Mouse (Mus musculus) neural tube, postnatal 0 days (tissue): ENCODE measurements around the gene Fitm1. TPM values are rescaled to one million over a fixed set of nuclear protein-coding genes. Genes with fewer than 3 reads are reported as not detected.

Experiments used
- polyA plus RNA-seq: library from polyadenylated mRNA; unstranded; fragments of >200 nt; fragmentation: Nextera tagmentation; extraction: Ambion mirVana; gene quantifications from 2 replicates; pipeline ENCODE4 v1.2.1, GENCODE M21; 2015

Gene Fitm1
- polyA plus RNA-seq = 0.32 TPM in 1 of 2 replicates, not detected in the other

DNA sequence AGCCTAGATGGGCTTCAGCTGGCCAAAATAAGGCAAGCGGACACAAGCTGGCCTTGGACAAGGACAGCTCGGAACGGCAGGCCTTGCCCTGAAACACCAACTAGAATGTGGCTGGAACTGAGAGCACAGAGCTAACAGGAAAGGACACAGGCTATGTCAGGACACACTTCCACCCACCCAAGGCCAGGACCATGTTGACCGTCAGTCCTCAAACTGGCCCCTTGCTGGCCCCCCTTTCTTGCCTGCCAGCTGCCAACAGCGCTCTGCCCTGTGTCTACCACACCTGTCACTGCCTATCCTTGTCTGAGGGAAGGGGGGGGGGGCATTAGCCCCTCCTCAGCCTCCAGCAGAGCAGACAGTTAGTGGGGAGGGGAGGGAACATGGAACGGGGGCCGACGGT lies at the start of gene Fitm1:
TSS of gene Fitm1 (plus strand) at position 316 of the 400 bp plus-strand sequence.

DNA sequence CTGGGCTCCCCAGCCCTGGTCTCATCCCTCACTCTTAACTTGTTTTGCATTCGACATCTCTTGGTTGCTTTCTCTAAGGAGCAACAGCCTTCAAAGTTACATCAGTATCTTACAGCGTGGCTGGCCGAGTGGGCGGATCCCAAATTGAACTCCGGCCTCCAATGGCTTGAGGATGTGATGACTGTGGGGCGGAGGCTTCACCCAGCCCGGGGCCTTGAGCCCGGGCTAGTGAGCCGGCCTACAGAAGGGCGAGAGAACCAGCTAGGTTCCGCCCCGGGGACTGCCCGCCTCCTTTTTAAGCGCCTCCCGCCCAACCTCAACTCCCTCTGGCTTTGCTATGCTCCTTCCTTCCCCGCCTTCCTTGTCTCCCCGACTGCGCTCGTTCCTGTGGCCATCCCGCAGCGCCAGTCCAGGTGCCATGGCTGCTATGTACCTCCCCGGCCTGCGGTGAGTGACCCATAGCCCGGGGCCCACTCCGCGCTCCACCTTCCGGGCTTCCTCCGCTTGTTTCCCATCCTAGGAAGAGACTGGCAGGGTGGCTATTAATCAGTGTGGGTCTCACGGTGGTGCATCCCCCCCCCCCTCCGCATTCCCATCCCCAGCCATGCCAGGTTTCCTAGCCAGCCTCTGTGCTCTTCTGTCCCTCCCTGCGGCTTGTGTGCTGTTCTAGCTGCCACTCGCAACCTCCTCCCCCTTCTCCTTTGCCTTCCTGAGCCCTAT lies 35.2 kb upstream of the Fitm1 start, which contains the start of gene Pck2:
TSS of gene Pck2 (plus strand) at position 200 of the 720 bp plus-strand sequence.

DNA sequence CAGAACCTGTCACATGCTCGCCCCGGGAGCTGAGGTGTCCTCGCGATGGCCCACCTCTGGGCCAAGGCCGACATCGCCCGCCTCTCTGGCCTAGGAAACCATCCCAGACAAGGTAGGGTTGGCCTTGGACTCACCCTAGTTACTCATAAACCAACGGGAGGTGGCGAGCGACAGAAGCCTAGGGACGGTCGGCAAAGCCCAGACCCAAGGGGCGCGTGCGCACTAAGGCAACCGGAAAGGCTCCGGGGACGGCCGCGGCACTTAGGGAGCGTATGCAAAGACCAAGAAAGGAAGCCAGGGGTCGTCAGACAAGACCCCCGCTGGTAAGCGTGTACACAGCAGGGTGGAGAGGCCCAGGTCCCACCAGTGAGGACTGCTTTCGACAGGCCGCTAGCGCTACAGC lies 15.6 kb upstream of the Fitm1 start, which contains the start of gene Dcaf11:
TSS of gene Dcaf11 (plus strand) at position 208 of the 403 bp plus-strand sequence.

DNA sequence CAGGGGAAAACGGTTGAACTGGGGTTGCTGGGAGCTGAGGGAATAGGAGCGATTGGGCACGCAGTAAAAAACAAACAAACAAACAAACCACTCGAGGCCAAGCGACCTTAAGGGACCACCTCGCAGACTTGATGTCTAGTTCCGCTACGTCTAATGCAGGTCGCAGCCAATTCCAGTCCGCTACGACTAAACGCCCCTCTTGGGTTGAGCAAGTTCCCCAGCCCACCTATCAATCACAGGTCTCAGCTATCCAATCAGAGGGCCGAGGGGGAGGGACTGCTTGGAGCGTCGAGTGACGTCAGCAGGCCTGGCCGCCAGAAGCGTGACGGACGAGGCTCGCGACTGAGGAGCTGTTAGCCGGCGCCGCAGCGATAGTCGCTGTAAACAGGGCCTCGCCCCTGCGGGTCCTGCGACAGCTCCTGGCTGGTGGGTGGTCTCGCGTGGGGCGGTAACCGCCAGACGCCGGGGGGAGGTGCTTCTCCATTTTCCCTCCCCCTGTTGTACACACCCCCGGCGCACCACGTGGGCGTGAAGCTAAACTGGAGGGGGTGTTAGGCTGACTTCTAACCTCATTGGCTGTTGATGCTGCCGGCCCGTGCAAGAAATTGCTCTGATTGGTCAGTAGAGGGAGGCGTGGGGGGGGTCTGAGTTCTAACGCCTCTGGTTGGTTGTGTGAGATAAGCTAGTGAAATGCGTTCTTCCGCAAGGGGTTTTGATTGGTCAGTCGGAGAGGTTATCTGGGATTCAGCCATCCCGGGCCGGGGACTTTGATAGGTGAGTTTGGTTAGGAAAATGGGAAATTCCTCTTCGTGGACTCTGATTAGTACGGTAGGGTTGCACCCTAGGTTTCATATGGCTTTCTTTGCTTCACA lies 15.0 kb upstream of the Fitm1 start, which contains the start of gene A730061H03Rik:
TSS of gene A730061H03Rik (minus strand) at position 205 of the 872 bp plus-strand sequence.

DNA sequence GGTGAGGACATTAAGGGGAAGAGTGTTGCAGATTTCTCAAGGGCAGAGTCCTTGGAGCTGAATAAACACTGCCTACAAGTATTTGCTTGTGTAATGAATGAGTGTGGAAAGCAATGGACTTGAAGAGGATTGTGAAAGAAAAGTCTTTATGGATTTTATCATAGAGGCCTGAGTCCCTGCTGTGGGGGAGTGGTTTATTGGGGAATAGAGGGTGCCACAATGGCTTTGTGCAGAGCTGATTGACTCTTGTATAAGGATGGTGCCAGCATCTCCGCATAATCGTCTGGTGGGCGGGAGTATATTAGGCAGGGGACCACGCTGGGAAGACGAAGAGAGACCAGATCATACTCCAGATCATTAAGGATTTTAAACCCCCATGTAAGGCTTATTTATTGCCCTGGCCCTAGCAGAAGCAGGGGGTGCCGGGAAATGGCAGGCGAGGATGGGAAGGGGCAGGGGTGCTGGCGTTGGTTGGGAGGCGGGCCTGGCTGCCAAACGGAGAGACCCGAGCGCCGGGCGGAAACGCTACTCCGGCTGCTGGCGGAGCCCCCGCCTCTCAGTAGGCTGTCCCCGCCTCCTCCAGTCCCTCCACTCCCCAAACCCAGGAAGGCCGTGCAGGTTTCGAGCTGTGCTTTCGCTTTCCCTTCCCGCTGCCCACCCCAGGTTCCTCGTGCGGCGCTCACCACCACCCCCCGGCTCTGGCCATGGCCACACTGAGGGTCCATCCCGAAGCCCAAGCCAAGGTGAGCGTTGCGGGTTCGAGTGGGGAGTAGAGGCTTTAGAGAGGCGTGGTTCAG lies 2.7 kb downstream of the Fitm1 start, which contains the start of gene Psme1:
TSS of gene Psme1 (plus strand) at position 253 of the 797 bp plus-strand sequence.

DNA sequence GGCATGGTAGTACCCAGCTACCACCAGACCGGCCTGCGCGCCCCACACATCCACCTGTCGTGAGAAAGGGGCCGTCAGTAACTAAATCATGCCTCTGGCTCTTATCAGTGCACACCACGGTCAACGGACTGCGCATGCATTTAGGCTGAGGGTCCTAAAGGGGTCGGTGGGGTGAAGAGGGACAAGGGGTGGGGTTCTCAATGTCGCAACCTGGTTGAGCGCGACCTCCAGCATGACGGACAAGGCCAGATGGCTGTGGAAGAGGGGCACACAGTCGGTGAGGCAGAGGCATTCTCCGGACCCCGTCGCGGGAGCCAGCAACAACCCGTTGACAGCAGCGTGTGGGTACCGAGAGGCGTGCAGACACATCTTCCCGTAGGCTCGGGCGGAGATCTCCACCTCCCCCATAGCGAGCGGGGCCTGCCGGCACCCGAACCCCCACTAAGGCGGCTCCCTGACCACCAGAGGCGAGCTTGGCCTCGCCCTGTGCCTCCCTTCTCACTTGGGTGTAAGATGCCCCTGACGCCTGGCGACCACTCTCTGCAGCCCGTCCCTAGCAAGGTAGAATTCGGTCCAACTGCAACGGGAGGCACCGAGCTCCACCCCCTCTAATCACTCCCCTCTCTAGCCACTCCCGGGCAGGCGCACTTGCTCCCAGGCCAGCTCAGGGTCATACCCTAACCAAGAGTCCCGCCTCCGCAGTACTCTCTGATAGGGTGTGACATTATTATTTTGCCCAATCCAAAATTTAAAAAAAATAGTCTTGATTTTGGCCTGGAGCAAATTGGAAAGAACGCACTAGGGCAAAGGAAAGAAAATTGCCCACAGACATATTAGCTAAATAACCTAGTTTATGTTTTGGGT lies 9.5 kb downstream of the Fitm1 start, which contains the start of gene Emc9:
TSS of gene Emc9 (minus strand) at position 601 of the 864 bp plus-strand sequence.

DNA sequence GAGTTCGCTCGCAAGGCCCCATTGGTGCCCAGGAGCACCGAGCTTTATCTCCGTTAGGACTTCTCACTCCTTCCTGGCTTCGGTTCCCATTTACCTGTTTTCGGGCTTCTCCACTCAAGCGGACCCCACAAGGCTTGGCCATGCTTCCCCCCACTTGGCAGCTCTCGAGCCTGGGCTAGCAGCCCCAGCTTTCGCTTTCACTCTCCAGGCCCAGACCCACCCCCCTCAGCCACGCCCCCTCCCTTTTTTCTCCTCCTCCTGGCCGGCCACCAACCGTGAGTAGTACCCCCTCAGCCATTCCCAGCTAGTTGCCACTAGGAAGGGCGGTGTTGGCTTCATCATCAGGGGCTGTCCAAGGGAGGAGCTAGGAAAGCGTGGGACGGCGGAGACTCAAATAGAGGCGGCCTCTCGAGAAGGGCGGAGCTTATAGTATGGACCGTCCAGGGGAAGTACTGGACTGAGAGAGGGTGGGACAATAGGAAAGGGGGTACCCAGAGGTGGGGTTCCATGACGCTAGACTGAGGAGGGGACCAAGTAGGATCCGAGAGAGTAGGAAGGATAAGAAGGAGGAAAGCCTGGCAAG lies 15.4 kb downstream of the Fitm1 start, which contains the start of gene Psme2:
TSS of gene Psme2 (minus strand) at position 366 of the 583 bp plus-strand sequence.

DNA sequence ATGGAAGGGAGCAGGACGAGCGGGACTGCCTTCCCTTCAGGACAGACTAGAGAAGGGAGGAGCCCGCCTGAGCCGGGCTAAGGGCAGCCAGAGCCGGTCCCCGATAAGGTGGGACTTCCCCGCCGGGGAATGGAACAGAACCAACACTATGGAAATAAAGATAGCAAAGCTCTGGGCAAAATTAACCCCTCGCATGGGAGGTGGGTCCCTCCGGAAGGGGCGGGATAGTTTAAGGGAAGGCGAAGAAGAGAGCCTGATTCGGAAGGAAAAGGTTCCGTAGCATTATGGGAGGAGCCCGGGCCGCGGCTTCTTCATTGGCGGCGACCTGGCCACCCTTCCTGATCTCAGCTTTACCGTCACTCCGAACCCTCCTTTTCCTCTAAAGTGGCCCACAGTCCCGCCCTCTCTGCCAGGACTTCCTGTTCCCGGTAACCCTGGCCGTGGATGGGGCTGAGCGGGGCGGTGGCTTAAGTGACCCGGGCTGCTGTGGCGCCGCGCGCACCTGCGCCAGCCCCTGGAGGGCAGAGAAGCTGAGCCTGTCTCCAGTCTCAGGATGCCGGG lies 16.0 kb downstream of the Fitm1 start, which contains the start of gene Rnf31:
TSS of gene Rnf31 (plus strand) at position 378 of the 561 bp plus-strand sequence.

DNA sequence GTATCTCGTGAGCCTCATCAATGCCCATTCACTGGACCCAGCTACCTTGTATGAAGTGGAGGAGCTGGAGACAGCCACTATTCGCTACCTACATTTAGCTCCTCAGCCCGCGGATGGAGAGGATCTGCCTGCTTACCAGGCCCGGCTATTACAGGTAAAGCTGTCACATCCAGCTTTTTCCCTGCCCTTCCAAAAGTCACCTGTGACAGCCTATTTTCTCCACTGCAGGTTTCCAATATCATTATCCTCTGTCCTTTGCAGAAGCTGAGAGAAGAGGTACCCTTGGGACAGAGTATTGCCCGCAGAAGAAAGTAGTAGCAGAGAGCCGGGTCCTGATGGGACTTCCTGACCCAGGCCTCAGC lies 27.8 kb downstream of the Fitm1 start, which contains the start of gene Irf9:
TSS of gene Irf9 (plus strand) at position 301 of the 362 bp plus-strand sequence.

DNA sequence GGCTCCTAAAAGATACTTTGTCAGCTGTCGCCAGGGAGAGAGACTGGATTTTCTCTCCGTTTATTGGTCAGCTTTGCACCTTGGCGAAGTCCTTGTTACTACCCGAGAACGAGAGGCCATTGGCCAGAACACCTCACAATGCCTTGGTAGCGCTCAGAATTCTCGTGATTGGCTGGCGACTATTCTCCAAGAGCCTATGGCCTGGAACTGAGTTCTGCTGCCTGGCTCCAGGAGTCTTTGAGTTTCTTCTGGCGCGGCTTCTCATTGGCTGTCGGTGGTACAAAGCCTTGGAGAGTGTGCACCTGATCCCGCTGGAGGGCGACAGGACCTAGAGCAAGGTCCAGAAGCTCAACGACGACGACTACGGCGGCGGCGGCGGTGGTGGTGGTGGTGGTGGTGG lies 42.4 kb downstream of the Fitm1 start, which contains the start of gene Rec8:
TSS of gene Rec8 (plus strand) at position 216 of the 400 bp plus-strand sequence.

Other genes with a start within 250 kb of the Fitm1 start
- 23.9 and 29.2 TPM in 2 replicates for gene Dhrs4, start 96.9 kb upstream of the Fitm1 start, polyA plus RNA-seq
- gene Carmil3, start 85.0 kb upstream of the Fitm1 start, polyA plus RNA-seq = 22.4 and 27.9 TPM in 2 replicates
- gene Cpne6, start 65.2 kb upstream of the Fitm1 start, polyA plus RNA-seq = 72.7 and 73.7 TPM in 2 replicates
- gene Nrl, start 50.6 kb upstream of the Fitm1 start, polyA plus RNA-seq = 0.53 and 0.66 TPM in 2 replicates
- gene Pck2, start 35.4 kb upstream of the Fitm1 start, polyA plus RNA-seq = 28.3 and 29.6 TPM in 2 replicates
- 77.2 and 77.8 TPM in 2 replicates for gene Dcaf11, start 15.6 kb upstream of the Fitm1 start, polyA plus RNA-seq
- gene A730061H03Rik, start 15.2 kb upstream of the Fitm1 start, polyA plus RNA-seq = 0.83 and 1.1 TPM in 2 replicates
- 218 and 246 TPM in 2 replicates for gene Psme1, start 2.5 kb downstream of the Fitm1 start, polyA plus RNA-seq
- gene Emc9, start 9.7 kb downstream of the Fitm1 start, polyA plus RNA-seq = 92.8 and 99.8 TPM in 2 replicates
- 154 and 183 TPM in 2 replicates for gene Psme2, start 15.5 kb downstream of the Fitm1 start, polyA plus RNA-seq
- 16.4 and 23.6 TPM in 2 replicates for gene Rnf31, start 16.1 kb downstream of the Fitm1 start, polyA plus RNA-seq
- 10.0 and 13.8 TPM in 2 replicates for gene Irf9, start 28.0 kb downstream of the Fitm1 start, polyA plus RNA-seq
- 14.5 and 14.7 TPM in 2 replicates for gene Rec8, start 42.4 kb downstream of the Fitm1 start, polyA plus RNA-seq
- 91.3 and 115 TPM in 2 replicates for gene Ipo4, start 60.3 kb downstream of the Fitm1 start, polyA plus RNA-seq
- gene Gm49378, start 62.3 kb downstream of the Fitm1 start, polyA plus RNA-seq = 1.4 and 1.9 TPM in 2 replicates
- gene Tm9sf1, start 68.2 kb downstream of the Fitm1 start, polyA plus RNA-seq = 56.4 and 60.8 TPM in 2 replicates
- gene Tssk4, start 74.6 kb downstream of the Fitm1 start, polyA plus RNA-seq = 0.18 and 0.27 TPM in 2 replicates
- gene Mdp1, start 84.9 kb downstream of the Fitm1 start, polyA plus RNA-seq = 73.9 and 80.1 TPM in 2 replicates
- 39.0 and 39.8 TPM in 2 replicates for gene Gmpr2, start 96.3 kb downstream of the Fitm1 start, polyA plus RNA-seq
- gene Nedd8, start 96.5 kb downstream of the Fitm1 start, polyA plus RNA-seq = 600 and 637 TPM in 2 replicates
- 23.1 and 26.2 TPM in 2 replicates for gene Tinf2, start 106.2 kb downstream of the Fitm1 start, polyA plus RNA-seq
- 0.19 and 0.46 TPM in 2 replicates for gene Tgm1, start 138.3 kb downstream of the Fitm1 start, polyA plus RNA-seq
- gene Rabggta, start 146.6 kb downstream of the Fitm1 start, polyA plus RNA-seq = 51.6 and 55.1 TPM in 2 replicates
- 98.5 and 99.2 TPM in 2 replicates for gene Dhrs1, start 170.1 kb downstream of the Fitm1 start, polyA plus RNA-seq
- gene Nop9, start 170.1 kb downstream of the Fitm1 start, polyA plus RNA-seq = 18.9 and 24.6 TPM in 2 replicates
- gene Cideb, start 182.8 kb downstream of the Fitm1 start, polyA plus RNA-seq = 0.57 and 0.76 TPM in 2 replicates
- 0.50 and 0.74 TPM in 2 replicates for gene Ltb4r2, start 185.8 kb downstream of the Fitm1 start, polyA plus RNA-seq
- 0.38 and 1.1 TPM in 2 replicates for gene Ltb4r1, start 190.3 kb downstream of the Fitm1 start, polyA plus RNA-seq
- gene Adcy4, start 208.5 kb downstream of the Fitm1 start, polyA plus RNA-seq = 2.4 and 2.6 TPM in 2 replicates
- 1.4 and 1.5 TPM in 2 replicates for gene Ripk3, start 213.2 kb downstream of the Fitm1 start, polyA plus RNA-seq
- 5.1 and 5.7 TPM in 2 replicates for gene Nfatc4, start 247.5 kb downstream of the Fitm1 start, polyA plus RNA-seq